Mouse (Mus musculus): ENCODE results near the gene Fjx1. TPM values are rescaled to one million over a fixed set of nuclear protein-coding genes. Genes with fewer than 3 reads are reported as not detected.
A peak's percentile ranks its signal among the peaks of the same experiment; 100 is the strongest.

The Fjx1 gene
- 22.6 and 25.7 TPM in 2 replicates for polyA plus RNA-seq (2015; fragmentation: Nextera tagmentation; extraction: Ambion mirVana)

- Histone ChIP-seq H3K27me3 (no peaks in the 10 kb centered on the region), H3K9ac (peak within 1 kb of the TSS; percentile 93), H3K4me2 (replicated peaks) (peak within 1 kb of the TSS; percentile 96), H3K4me1 (peaks cover 37% of the 10 kb centered on the region), H3K4me3 (peak within 1 kb of the TSS; percentile 85), H3K36me3 (no peaks in the 10 kb centered on the region), H3K27ac (peak within 1 kb of the TSS; percentile 92), H3K9me3 (no peaks in the 10 kb centered on the region)
- WGBS, result under 1% methylated on average over 45 of the region's 49 CpGs
- ATAC-seq (ENCODE audit: low FRiP score, low read depth), result peak; percentile 64
Observed at GRCm38 (mm10) chr2:102451671-102452549, at the start of gene Fjx1. Gene Fjx1 (minus strand): TSS chr2:102452499.

GRCm38 (mm10) chr2:102500001-102500689, 47.8 kb upstream of the Fjx1 start:
- ATAC-seq (ENCODE audit: low FRiP score, low read depth), result no peak
- Histone ChIP-seq H3K4me1 (no peaks in the 10 kb centered on the region), H3K27ac (no peak overlapping the region), H3K4me3 (no peak overlapping the region), H3K27me3 (no peaks in the 10 kb centered on the region), H3K36me3 (no peaks in the 10 kb centered on the region), H3K9ac (no peak overlapping the region), H3K4me2 (replicated peaks) (no peak overlapping the region), H3K9me3 (no peaks in the 10 kb centered on the region)
- WGBS, result 28% methylated on average over 4 of the region's 4 CpGs

- Histone ChIP-seq H3K36me3 (no peaks in the 10 kb centered on the region), H3K4me3 (no peak overlapping the region), H3K27ac (no peak overlapping the region), H3K27me3 (peaks cover 3% of the 10 kb centered on the region), H3K4me2 (replicated peaks) (no peak overlapping the region), H3K4me1 (peaks cover 20% of the 10 kb centered on the region; the same call in 1 of the 2 replicates), H3K9me3 (no peaks in the 10 kb centered on the region), H3K9ac (no peak overlapping the region)
- no peak for ATAC-seq (ENCODE audit: low FRiP score, low read depth)
- WGBS, result 59% methylated on average over 3 of the region's 3 CpGs
Observed at GRCm38 (mm10) chr2:102480738-102481137, 28.4 kb upstream of the Fjx1 start.

- H3K36me3 ChIP-seq, result no peaks in the 10 kb centered on the region
- no peak for ATAC-seq (ENCODE audit: low FRiP score, low read depth)
- WGBS, result 77% methylated on average over 2 of the region's 2 CpGs
Observed at GRCm38 (mm10) chr2:102476101-102476500, 23.8 kb upstream of the Fjx1 start.

GRCm38 (mm10) chr2:102468645-102469044, 16.3 kb upstream of the Fjx1 start:
- ATAC-seq (ENCODE audit: low FRiP score, low read depth), result no peak
- Histone ChIP-seq H3K4me1 (no peaks in the 10 kb centered on the region), H3K27me3 (no peaks in the 10 kb centered on the region), H3K27ac (no peak overlapping the region), H3K9me3 (no peaks in the 10 kb centered on the region), H3K4me3 (no peak overlapping the region), H3K36me3 (no peaks in the 10 kb centered on the region), H3K4me2 (replicated peaks) (no peak overlapping the region), H3K9ac (no peak overlapping the region)
- WGBS, result 84% methylated on average over 3 of the region's 3 CpGs

More at GRCm38 (mm10) chr2:102476101-102476500, 23.8 kb upstream of the Fjx1 start:
- H3K4me2 ChIP-seq (replicated peaks), result no peak overlapping the region
- H3K27ac ChIP-seq, result no peak overlapping the region
- no peak overlapping the region for H3K4me3 ChIP-seq
- no peak overlapping the region for H3K9ac ChIP-seq
- H3K27me3 ChIP-seq, result peaks cover 3% of the 10 kb centered on the region
- no peaks in the 10 kb centered on the region for H3K9me3 ChIP-seq
- H3K4me1 ChIP-seq, result peaks cover 4% of the 10 kb centered on the region; the same call in 1 of the 2 replicates

- no peak overlapping the region for H3K4me3 ChIP-seq
- H3K4me2 ChIP-seq (replicated peaks), result no peak overlapping the region
- ATAC-seq (ENCODE audit: low FRiP score, low read depth), result no peak
- no peaks in the 10 kb centered on the region for H3K4me1 ChIP-seq
- H3K9me3 ChIP-seq, result no peaks in the 10 kb centered on the region
- 0 out of 2 replicates have a peak, but pooled peaks cover 1% of the 10 kb centered on the region for H3K27me3 ChIP-seq
- 89% methylated on average over 2 of the region's 2 CpGs for WGBS
- no peaks in the 10 kb centered on the region for H3K36me3 ChIP-seq
- H3K27ac ChIP-seq, result no peak overlapping the region
- no peak overlapping the region for H3K9ac ChIP-seq
Observed at GRCm38 (mm10) chr2:102464342-102464732, 12.0 kb upstream of the Fjx1 start.

GRCm38 (mm10) chr2:102463587-102464341, 11.5 kb upstream of the Fjx1 start:
- Histone ChIP-seq H3K36me3 (no peaks in the 10 kb centered on the region), H3K27me3 (0 out of 2 replicates have a peak, but pooled peaks cover 7% of the 10 kb centered on the region), H3K9me3 (no peaks in the 10 kb centered on the region), H3K4me2 (replicated peaks) (no peak overlapping the region), H3K9ac (no peak overlapping the region), H3K27ac (no peak overlapping the region), H3K4me1 (no peaks in the 10 kb centered on the region), H3K4me3 (no peak overlapping the region)
- no peak for ATAC-seq (ENCODE audit: low FRiP score, low read depth)
- 61% methylated on average over 12 of the region's 12 CpGs for WGBS

- Histone ChIP-seq H3K4me3 (no peak overlapping the region), H3K36me3 (no peaks in the 10 kb centered on the region), H3K4me2 (replicated peaks) (no peak overlapping the region), H3K9me3 (no peaks in the 10 kb centered on the region), H3K9ac (no peak overlapping the region), H3K4me1 (no peaks in the 10 kb centered on the region), H3K27ac (no peak overlapping the region), H3K27me3 (peaks cover 14% of the 10 kb centered on the region; the same call in 1 of the 2 replicates)
- 86% methylated on average over 1 of the region's 1 CpGs for WGBS
- ATAC-seq (ENCODE audit: low FRiP score, low read depth), result no peak
Observed at GRCm38 (mm10) chr2:102461491-102461890, 9.2 kb upstream of the Fjx1 start.

- Histone ChIP-seq H3K27me3 (peaks cover 14% of the 10 kb centered on the region; the same call in 1 of the 2 replicates), H3K27ac (no peak overlapping the region), H3K4me3 (no peak overlapping the region), H3K36me3 (no peaks in the 10 kb centered on the region), H3K4me2 (replicated peaks) (no peak overlapping the region), H3K9ac (no peak overlapping the region), H3K4me1 (peaks cover 14% of the 10 kb centered on the region), H3K9me3 (no peaks in the 10 kb centered on the region)
- 81% methylated on average over 1 of the region's 1 CpGs for WGBS
- ATAC-seq (ENCODE audit: low FRiP score, low read depth), result no peak
Observed at GRCm38 (mm10) chr2:102455126-102455525, 2.8 kb upstream of the Fjx1 start.

- no peak overlapping the region for H3K9ac ChIP-seq
- no peak for ATAC-seq (ENCODE audit: low FRiP score, low read depth)
- WGBS, result 11% methylated on average over 3 of the region's 3 CpGs
Observed at GRCm38 (mm10) chr2:102453447-102453846, 1.1 kb upstream of the Fjx1 start.

GRCm38 (mm10) chr2:102450761-102451670, 1.3 kb downstream of the Fjx1 start:
- Histone ChIP-seq H3K27ac (peak overlapping the region; percentile 92), H3K4me3 (peak overlapping the region; percentile 85), H3K9me3 (0 out of 2 replicates have a peak, but pooled peaks cover under 1% of the 10 kb centered on the region), H3K4me2 (replicated peaks) (peak overlapping the region; percentile 96), H3K4me1 (peaks cover 37% of the 10 kb centered on the region), H3K27me3 (no peaks in the 10 kb centered on the region), H3K9ac (peak overlapping the region; percentile 93), H3K36me3 (no peaks in the 10 kb centered on the region; the same call in 1 of the 2 replicates)
- under 1% methylated on average over 101 of the region's 109 CpGs for WGBS
- ATAC-seq (ENCODE audit: low FRiP score, low read depth), result peak; percentile 33; the same call in 1 of the 2 replicates

More at GRCm38 (mm10) chr2:102453447-102453846, 1.1 kb upstream of the Fjx1 start:
- Histone ChIP-seq H3K27ac (no peak overlapping the region), H3K4me2 (replicated peaks) (no peak overlapping the region), H3K9me3 (no peaks in the 10 kb centered on the region), H3K27me3 (peaks cover 7% of the 10 kb centered on the region; the same call in 1 of the 2 replicates), H3K36me3 (no peaks in the 10 kb centered on the region), H3K4me1 (peaks cover 28% of the 10 kb centered on the region), H3K4me3 (no peak overlapping the region)
